18 mouse cellular contexts compared by ENCODE assay signal in genomic region chr17:53583846-53584579, GRCm38 (mm10). TPM values are rescaled to one million over a fixed set of nuclear protein-coding genes. Genes with fewer than 3 reads are reported as not detected.
DNase-seq lines count a peak whose midpoint lies in the region; ATAC-seq and TF ChIP-seq lines count a peak whose summit lies in the region.
"Had no signal": no experiment of that assay in that cellular context is flagged by ENCODE, and none has a peak within 500 bp of the region (broad histone marks: within the 10 kb centered on the region; RNA-seq: fewer than 3 reads in every experiment).

No protein-coding gene starts in this region.

- no peaks in the 10 kb centered on the region for H3K27me3 ChIP-seq in heart, embryonic 15.5 days
- no peaks in the 10 kb centered on the region for H3K27me3 ChIP-seq in heart, embryonic 10.5 days (ENCODE audit: insufficient read depth, poor library complexity, severe bottlenecking)
- no peaks in the 10 kb centered on the region for H3K27me3 ChIP-seq in intestine, embryonic 15.5 days (replicated peaks)
- H3K27me3 ChIP-seq: embryonic facial prominence, embryonic 12.5 days; forebrain, embryonic 13.5 days; liver, embryonic 15.5 days had no signal

- no peaks in the 10 kb centered on the region for H3K9me3 ChIP-seq in heart, embryonic 15.5 days (replicated peaks)
- no peaks in the 10 kb centered on the region for H3K9me3 ChIP-seq in heart, embryonic 10.5 days
- H3K9me3 ChIP-seq in intestine, embryonic 15.5 days = no peaks in the 10 kb centered on the region
- H3K9me3 ChIP-seq: embryonic facial prominence, embryonic 12.5 days; forebrain, embryonic 13.5 days; G1E; liver, embryonic 15.5 days had no signal

- TF ChIP-seq POLR2A in brain, embryonic 14.5 days (IDR thresholded peaks at IDR 0.05; ENCODE audit: borderline replicate concordance, extremely low read depth, insufficient read depth, insufficient read length, poor library complexity, severe bottlenecking) = no peak

- H3K4me1 ChIP-seq in heart, embryonic 15.5 days (replicated peaks) = peaks cover 52% of the 10 kb centered on the region
- peaks cover 41% of the 10 kb centered on the region for H3K4me1 ChIP-seq in heart, embryonic 10.5 days
- peaks cover 14% of the 10 kb centered on the region; the same call in 1 of the 2 replicates for H3K4me1 ChIP-seq in intestine, embryonic 15.5 days (replicated peaks)

- no peaks in the 10 kb centered on the region for H3K36me3 ChIP-seq in heart, embryonic 15.5 days
- H3K36me3 ChIP-seq in heart, embryonic 10.5 days = no peaks in the 10 kb centered on the region; the same call in 1 of the 2 replicates
- H3K36me3 ChIP-seq in macrophage (ENCODE audit: inconsistent target) = no peaks in the 10 kb centered on the region
- H3K36me3 ChIP-seq in intestine, embryonic 15.5 days = no peaks in the 10 kb centered on the region
- H3K36me3 ChIP-seq: embryonic facial prominence, embryonic 12.5 days had no signal

- no peak overlapping the region for H3K4me3 ChIP-seq in heart, embryonic 15.5 days
- H3K4me3 ChIP-seq in heart, embryonic 10.5 days = no peak overlapping the region
- H3K4me3 ChIP-seq in macrophage (ENCODE audit: inconsistent target) = no peak overlapping the region
- H3K4me3 ChIP-seq in intestine, embryonic 15.5 days (replicated peaks) = no peak overlapping the region
- H3K4me3 ChIP-seq: embryonic facial prominence, embryonic 12.5 days; forebrain, embryonic 13.5 days; liver, embryonic 15.5 days had no signal

- 56% methylated on average over 11 of the region's 11 CpGs for WGBS in heart, embryonic 15.5 days
- 80% methylated on average over 11 of the region's 11 CpGs for WGBS in heart, embryonic 10.5 days
- 69% methylated on average over 11 of the region's 11 CpGs for WGBS in macrophage (ENCODE audit: missing documents)
- 84% methylated on average over 11 of the region's 11 CpGs for WGBS in intestine, embryonic 15.5 days

- TF ChIP-seq CTCF in brain, embryonic 14.5 days (IDR thresholded peaks at IDR 0.05; ENCODE audit: borderline replicate concordance, extremely low read depth, insufficient read depth, insufficient read length) = no peak

- H3K4me2 ChIP-seq in heart, embryonic 15.5 days = peak overlapping the region; percentile 19; the same call in 1 of the 2 replicates
- H3K4me2 ChIP-seq in intestine, embryonic 15.5 days (replicated peaks) = no peak overlapping the region
- H3K4me2 ChIP-seq: embryonic facial prominence, embryonic 12.5 days; forebrain, embryonic 13.5 days; liver, embryonic 15.5 days had no signal

- ATAC-seq in heart, embryonic 15.5 days (replicated peaks; ENCODE audit: insufficient number of reproducible peaks, insufficient read depth, low FRiP score, low read depth) = no peak
- no peak for ATAC-seq in intestine, embryonic 15.5 days
- ATAC-seq: forebrain, embryonic 13.5 days; hindbrain, embryonic 16.5 days had no signal

- H3K9ac ChIP-seq in heart, embryonic 15.5 days = no peak overlapping the region
- no peak overlapping the region for H3K9ac ChIP-seq in intestine, embryonic 15.5 days
- H3K9ac ChIP-seq: embryonic facial prominence, embryonic 12.5 days; forebrain, embryonic 13.5 days; liver, embryonic 15.5 days had no signal

- peaks cover 96% of the 10 kb centered on the region for H3K79me2 ChIP-seq in macrophage (ENCODE audit: inconsistent target)

- no peak for DNase-seq in heart, embryonic 10.5 days (ENCODE audit: low spot score)
- DNase-seq in Muller cell, postnatal 12 days (ENCODE audit: inconsistent ontology term) = peak; percentile 95
- peak; percentile 36 for DNase-seq in brain, embryonic 14.5 days (ENCODE audit: low read depth)
- DNase-seq in embryo, embryonic 11 days = no peak
- DNase-seq: cerebellum, adult 8-10 months; left cerebral cortex, postnatal 4 days had no signal

- peak overlapping the region; percentile 70 for H3K27ac ChIP-seq in heart, embryonic 15.5 days
- H3K27ac ChIP-seq in heart, embryonic 10.5 days = no peak overlapping the region
- 0 out of 2 replicates have a peak overlapping the region, but pooled peaks have one; percentile 0 for H3K27ac ChIP-seq in macrophage
- no peak overlapping the region for H3K27ac ChIP-seq in intestine, embryonic 15.5 days
- H3K27ac ChIP-seq: embryonic facial prominence, embryonic 12.5 days; forebrain, embryonic 13.5 days; liver, embryonic 15.5 days had no signal

RNA-seq across cellular contexts. Expression of gene Kat2b, which starts 17.4 kb away (rescaled TPM):
- polyA plus RNA-seq in heart, embryonic 15.5 days (2015; fragmentation: Nextera tagmentation; extraction: Ambion mirVana) = 9.7 and 10.1 TPM in 2 replicates
- 4.1 and 5.9 TPM in 2 replicates for polyA plus RNA-seq in heart, embryonic 10.5 days (2016; fragmentation: Nextera tagmentation; extraction: Ambion mirVana)
- 12.5 and 13.1 TPM in 2 replicates for polyA plus RNA-seq in brain, embryonic 14.5 days (2012; rRNA removed)
- total RNA-seq in macrophage (2018; cell fraction: chromatin; rRNA removed) = 10 to 100 TPM; 11.6 to 74.1 (median 51.0) TPM
- total RNA-seq in macrophage (2018; cell fraction: cytosol; rRNA removed) = 10 to 100 TPM; 19.6 to 38.4 (median 29.4) TPM
- 10 to 100 TPM; 11.3 to 64.2 (median 37.4) TPM for total RNA-seq in macrophage (2018; cell fraction: nucleus; rRNA removed)
- 14.0 to 30.7 TPM (median 17.0 TPM) in 3 replicates for polyA plus RNA-seq in macrophage (2018)
- 3.7 and 4.3 TPM in 2 replicates for polyA plus RNA-seq in intestine, embryonic 15.5 days (2015; fragmentation: Nextera tagmentation; extraction: Ambion mirVana)

RNA-seq across cellular contexts. Expression of gene Pp2d1, which starts 44.8 kb away (rescaled TPM):
- polyA plus RNA-seq in heart, embryonic 15.5 days (2015; fragmentation: Nextera tagmentation; extraction: Ambion mirVana) = 0.18 and 0.21 TPM in 2 replicates
- polyA plus RNA-seq in heart, embryonic 10.5 days (2016; fragmentation: Nextera tagmentation; extraction: Ambion mirVana) = 0.27 and 0.34 TPM in 2 replicates
- 0.03 TPM in 1 of 2 replicates, not detected in the other for polyA plus RNA-seq in brain, embryonic 14.5 days (2012; rRNA removed)
- total RNA-seq in macrophage (2018; cell fraction: chromatin; rRNA removed) = not detected
- total RNA-seq in macrophage (2018; cell fraction: cytosol; rRNA removed) = not detected
- total RNA-seq in macrophage (2018; cell fraction: nucleus; rRNA removed) = not detected
- polyA plus RNA-seq in macrophage (2018) = not detected in 3 replicates
- polyA plus RNA-seq in intestine, embryonic 15.5 days (2015; fragmentation: Nextera tagmentation; extraction: Ambion mirVana) = 0.11 and 0.29 TPM in 2 replicates
- total RNA-seq: adrenal gland, postnatal 36 days; gastrocnemius, postnatal 4 days; layer of hippocampus, postnatal 10 days; left cerebral cortex, postnatal 4 days; monocyte, adult 5-6 weeks had no signal
- polyA plus RNA-seq: G1E had no signal

Comparison
In these comparisons a context has a peak if more than half of its experiments do, and no peak if none do; other contexts are left out.
1. H3K27ac ChIP-seq: peak in heart, embryonic 15.5 days (single experiment) and macrophage (single experiment); none in heart, embryonic 10.5 days (single experiment) and intestine, embryonic 15.5 days (single experiment).
2. DNase-seq: peak in Muller cell, postnatal 12 days (single experiment) and brain, embryonic 14.5 days (single experiment); none in heart, embryonic 10.5 days (single experiment) and embryo, embryonic 11 days (single experiment).